Mouse (Mus musculus) gastrocnemius, adult 18-20 months (tissue): ENCODE results near the gene Aldh18a1. TPM values are rescaled to one million over a fixed set of nuclear protein-coding genes. Genes with fewer than 3 reads are reported as not detected.

ENCODE experiments used
- DNase-seq: peaks from one replicate; pipeline ENCODE4 v3.0.0; 2021; ENCODE audit warnings: low spot score
- total RNA-seq, 2 experiments: library from RNA; stranded (reverse); gene quantifications; 2 replicates each; pipeline ENCODE4 v1.2.3; 2021

Gene Aldh18a1
- total RNA-seq, 2 experiments from 2014 or later: 1.2 to 2.9 TPM

- no peak for DNase-seq
These were observed 57.9 kb downstream of the Aldh18a1 start for GRCm38 (mm10) chr19:40530323-40530722.

- DNase-seq: no peak
These were observed 60.0 kb downstream of the Aldh18a1 start for GRCm38 (mm10) chr19:40528254-40528653.

GRCm38 (mm10) chr19:40526367-40527014 lies 61.8 kb downstream of the Aldh18a1 start:
- no peak for DNase-seq

- no peak for DNase-seq
These were observed 64.7 kb downstream of the Aldh18a1 start for GRCm38 (mm10) chr19:40523431-40524005.

- DNase-seq: no peak
These were observed 67.9 kb downstream of the Aldh18a1 start for GRCm38 (mm10) chr19:40520403-40520802.

- no peak for DNase-seq
These were observed 69.6 kb downstream of the Aldh18a1 start for GRCm38 (mm10) chr19:40518706-40519105.

GRCm38 (mm10) chr19:40515596-40515995 lies 72.7 kb downstream of the Aldh18a1 start:
- no peak for DNase-seq

GRCm38 (mm10) chr19:40514376-40514775 lies 73.9 kb downstream of the Aldh18a1 start:
- DNase-seq: no peak

GRCm38 (mm10) chr19:40513632-40514078 lies 74.6 kb downstream of the Aldh18a1 start, which contains the start of gene Sorbs1:
TSS of gene Sorbs1 (minus strand) at chr19:40513779.
- DNase-seq: peak; percentile 95

- DNase-seq: peak; percentile 21
These were observed 75.5 kb downstream of the Aldh18a1 start for GRCm38 (mm10) chr19:40512500-40513421.

- DNase-seq: no peak
These were observed 76.5 kb downstream of the Aldh18a1 start for GRCm38 (mm10) chr19:40511679-40512309.

- DNase-seq: no peak
These were observed 77.2 kb downstream of the Aldh18a1 start for GRCm38 (mm10) chr19:40511100-40511439.

GRCm38 (mm10) chr19:40510387-40511099 lies 77.7 kb downstream of the Aldh18a1 start:
- no peak for DNase-seq

- no peak for DNase-seq
These were observed 79.0 kb downstream of the Aldh18a1 start for GRCm38 (mm10) chr19:40509274-40509673.

GRCm38 (mm10) chr19:40508851-40509250 lies 79.4 kb downstream of the Aldh18a1 start:
- no peak for DNase-seq

- no peak for DNase-seq
These were observed 81.3 kb downstream of the Aldh18a1 start for GRCm38 (mm10) chr19:40506965-40507364.

- DNase-seq: no peak
These were observed 83.9 kb downstream of the Aldh18a1 start for GRCm38 (mm10) chr19:40504336-40504735.
